Mouse (Mus musculus) liver, adult 2 months (tissue): ENCODE results near the gene Myo5c.

Experiments
- CTCF ChIP-seq: fragments of 200-500 bp; IDR thresholded peaks from 2 replicates; pipeline ENCODE4 v1.5.1; 2011; ENCODE audit warnings: low read depth, low read length, control low read depth
- POLR2A ChIP-seq: fragments of 200-500 bp; IDR thresholded peaks from 2 replicates; pipeline ENCODE4 v1.6.1; 2011; ENCODE audit warnings: low read length, control low read depth; ENCODE audit not compliant: insufficient read depth; ENCODE audit errors: extremely low read depth

GRCm38 (mm10) chr9:75338016-75338415 lies 106.2 kb downstream of the Myo5c start:
- no peak for TF ChIP-seq CTCF
- TF ChIP-seq POLR2A = no peak
